Mouse (Mus musculus) gastrocnemius, postnatal 4 days (tissue): ENCODE data around the gene Cdk15. TPM values are rescaled to one million over a fixed set of nuclear protein-coding genes. Genes with fewer than 3 reads are reported as not detected.

Experiments
- total RNA-seq, 2 experiments: library from RNA; stranded (reverse); gene quantifications; 2 replicates each; pipeline ENCODE4 v1.2.3; 2021

Cdk15 gene
- total RNA-seq, 2 experiments from 2014 or later: 0.96 to 1.3 TPM

Other genes with a start within 250 kb of the Cdk15 start
- not detected for gene C2cd6, start 162.0 kb upstream of the Cdk15 start, total RNA-seq
- gene Tmem237, start 136.5 kb upstream of the Cdk15 start, total RNA-seq: 10 to 100 TPM; 11.2 to 12.7 TPM
- under 1 TPM; 0.37 to 0.52 TPM for gene Mpp4, start 93.5 kb upstream of the Cdk15 start, total RNA-seq
- 10 to 100 TPM; 22.8 to 24.7 TPM for gene Als2, start 19.7 kb upstream of the Cdk15 start, total RNA-seq
- 10 to 100 TPM; 37.2 to 38.3 TPM for gene Fzd7, start 225.5 kb downstream of the Cdk15 start, total RNA-seq